Mouse (Mus musculus) splenic B cell, adult 2 months (primary cell): ENCODE measurements around the gene Ercc6.
A peak's percentile ranks its signal among the peaks of the same experiment; 100 is the strongest.

Experiments
- DNase-seq: peaks from one replicate; pipeline ENCODE4 v3.0.0-alpha.2; 2011; ENCODE audit warnings: low read depth, low spot score
- H3K27me3 ChIP-seq: 2 replicates; pipeline ENCODE4 v1.6.1; 2012; ENCODE audit warnings: mild to moderate bottlenecking, low read length, moderate library complexity, mixed read lengths; ENCODE audit not compliant: control insufficient read depth, poor library complexity, insufficient read depth, severe bottlenecking
- H3K36me3 ChIP-seq: 2 replicates; pipeline ENCODE4 v1.6.1; 2012; ENCODE audit warnings: mild to moderate bottlenecking, low read length, moderate library complexity, mixed read lengths; ENCODE audit not compliant: control insufficient read depth, poor library complexity, insufficient read depth, severe bottlenecking

Gene Ercc6

GRCm38 (mm10) chr14:32628584-32628983 lies 115.3 kb downstream of the Ercc6 start:
- DNase-seq = peak; percentile 2
- Histone ChIP-seq H3K36me3 (no peaks in the 10 kb centered on the region), H3K27me3 (no peaks in the 10 kb centered on the region)
